Mouse (Mus musculus) forebrain, postnatal 0 days (tissue): ENCODE data around the gene Il34. TPM values are rescaled to one million over a fixed set of nuclear protein-coding genes. Genes with fewer than 3 reads are reported as not detected.

ENCODE experiments used
- ATAC-seq: fragments of 200-750 bp; cut with Nextera tagmentation; 2 replicates; pipeline ENCODE4 v1.8.0; 2017; ENCODE audit warnings: mild to moderate bottlenecking, moderate library complexity
- DNase-seq: peaks from one replicate; pipeline ENCODE4 v3.0.0-alpha.2; 2015
- H3K27ac ChIP-seq: fragments of 300-500 bp; sonication (generic); 2 replicates; pipeline ENCODE4 v1.5.1; 2014; ENCODE audit warnings: low read depth, mild to moderate bottlenecking, antibody characterized with exemption, low read length, moderate library complexity, mixed read lengths
- H3K27me3 ChIP-seq: fragments of 300-500 bp; sonication (generic); 2 replicates; pipeline ENCODE4 v1.6.1; 2014; ENCODE audit warnings: mild to moderate bottlenecking, low read length, mixed read lengths; ENCODE audit not compliant: insufficient read depth
- H3K36me3 ChIP-seq: fragments of 300-500 bp; sonication (generic); 2 replicates; pipeline ENCODE4 v1.6.1; 2014; ENCODE audit warnings: mild to moderate bottlenecking, moderate library complexity; ENCODE audit not compliant: insufficient read depth
- H3K4me1 ChIP-seq: fragments of 300-500 bp; sonication (generic); 2 replicates; pipeline ENCODE4 v1.6.1; 2014; ENCODE audit warnings: antibody characterized with exemption; ENCODE audit not compliant: insufficient read depth
- H3K4me2 ChIP-seq: fragments of 300-500 bp; sonication (generic); 2 replicates; pipeline ENCODE4 v1.6.1; 2014; ENCODE audit warnings: low read depth, mild to moderate bottlenecking, moderate library complexity
- H3K4me3 ChIP-seq: fragments of 300-500 bp; sonication (generic); 2 replicates; pipeline ENCODE4 v1.5.1; 2014; ENCODE audit warnings: low read depth, low read length, mixed read lengths
- H3K9ac ChIP-seq: fragments of 300-500 bp; sonication (generic); 2 replicates; pipeline ENCODE4 v1.6.1; 2014; ENCODE audit warnings: mild to moderate bottlenecking
- H3K9me3 ChIP-seq: fragments of 300-500 bp; sonication (generic); 2 replicates; pipeline ENCODE4 v1.6.1; 2016; ENCODE audit warnings: low read length
- CTCF ChIP-seq: sonication (generic); IDR thresholded peaks from 2 replicates; pipeline ENCODE4 v1.5.1; 2016; ENCODE audit warnings: antibody characterized with exemption, control low read depth, low read depth
- WGBS: fragments of 180-500 bp; shearing (Covaris S2); extraction: QIAGEN DNeasy Blood & Tissue Kit; methylation state at CpG from one replicate; pipeline ENCODE4 v1.1.7; 2014; 5-methylcytosine and 5-hydroxymethylcytosine counted together
- polyA plus RNA-seq: library from polyadenylated mRNA; unstranded; fragments of >200 nt; fragmentation: Nextera tagmentation; extraction: Ambion mirVana; gene quantifications from 2 replicates; pipeline ENCODE4 v1.2.1, GENCODE M21; 2015
- total RNA-seq: library from RNA; depleted of rRNA; stranded (reverse); fragments of >200 nt; gene quantifications from 2 replicates; pipeline ENCODE4 v1.2.3, GENCODE M21; 2014

The Il34 gene
- total and polyA plus RNA-seq, 2 experiments from 2014 or later: 8.8 to 11.1 TPM

GRCm38 (mm10) chr8:110713073-110713472 is 92.7 kb downstream of the Il34 start:
- Histone ChIP-seq H3K36me3 (peaks cover 35% of the 10 kb centered on the region), H3K27ac (0 out of 2 replicates have a peak overlapping the region, but pooled peaks have one; percentile 17)

GRCm38 (mm10) chr8:110711271-110711934 is 94.3 kb downstream of the Il34 start:
- Histone ChIP-seq H3K4me1 (peaks cover 24% of the 10 kb centered on the region), H3K9ac (no peak overlapping the region), H3K27ac (peak overlapping the region; percentile 23; the same call in 1 of the 2 replicates), H3K36me3 (peaks cover 37% of the 10 kb centered on the region), H3K27me3 (no peaks in the 10 kb centered on the region), H3K4me3 (no peak overlapping the region), H3K4me2 (no peak overlapping the region), H3K9me3 (no peaks in the 10 kb centered on the region)
- whole genome bisulfite sequencing: 78% methylated on average over 13 of the region's 13 CpGs
- ATAC-seq (peak; percentile 55), DNase-seq (no peak)
- TF ChIP-seq CTCF: 0 out of 2 replicates have a peak, but pooled peaks have one; percentile 3

More at GRCm38 (mm10) chr8:110713073-110713472, 92.7 kb downstream of the Il34 start:
- DNase-seq (no peak), ATAC-seq (no peak)
- Histone ChIP-seq H3K27me3 (no peaks in the 10 kb centered on the region), H3K4me3 (no peak overlapping the region), H3K4me2 (no peak overlapping the region), H3K9ac (no peak overlapping the region), H3K9me3 (no peaks in the 10 kb centered on the region), H3K4me1 (peaks cover 34% of the 10 kb centered on the region)
- WGBS: 70% methylated on average over 7 of the region's 7 CpGs
- TF ChIP-seq CTCF: no peak

GRCm38 (mm10) chr8:110710593-110710992 is 95.1 kb downstream of the Il34 start:
- 74% methylated on average over 3 of the region's 3 CpGs for WGBS
- Histone ChIP-seq H3K9ac (no peak overlapping the region), H3K27ac (peak overlapping the region; percentile 41), H3K9me3 (no peaks in the 10 kb centered on the region), H3K4me3 (no peak overlapping the region), H3K27me3 (no peaks in the 10 kb centered on the region), H3K36me3 (peaks cover 37% of the 10 kb centered on the region), H3K4me2 (no peak overlapping the region), H3K4me1 (peaks cover 17% of the 10 kb centered on the region)
- ATAC-seq: no peak
- no peak for DNase-seq
- TF ChIP-seq CTCF: no peak

- Histone ChIP-seq H3K27ac (no peak overlapping the region), H3K27me3 (no peaks in the 10 kb centered on the region), H3K4me2 (no peak overlapping the region), H3K9me3 (no peaks in the 10 kb centered on the region), H3K4me3 (no peak overlapping the region), H3K36me3 (peaks cover 34% of the 10 kb centered on the region), H3K9ac (no peak overlapping the region), H3K4me1 (no peaks in the 10 kb centered on the region)
- no peak for TF ChIP-seq CTCF
- ATAC-seq (no peak), DNase-seq (no peak)
- 89% methylated on average over 11 of the region's 11 CpGs for WGBS
These were observed 97.3 kb downstream of the Il34 start for GRCm38 (mm10) chr8:110708429-110708828.

- no peaks in the 10 kb centered on the region for H3K4me1 ChIP-seq
These were observed 99.3 kb downstream of the Il34 start for GRCm38 (mm10) chr8:110706288-110706870.

GRCm38 (mm10) chr8:110705391-110706287 is 100.1 kb downstream of the Il34 start:
- no peaks in the 10 kb centered on the region for H3K4me1 ChIP-seq
- peaks cover 13% of the 10 kb centered on the region; the same call in 1 of the 2 replicates for H3K36me3 ChIP-seq
- no peak for TF ChIP-seq CTCF
- no peaks in the 10 kb centered on the region for H3K27me3 ChIP-seq
- DNase-seq (no peak), ATAC-seq (peak; percentile 67)
- peak overlapping the region; percentile 62 for H3K27ac ChIP-seq
- WGBS: 67% methylated on average over 14 of the region's 14 CpGs
- H3K9ac ChIP-seq: no peak overlapping the region
- H3K9me3 ChIP-seq: no peaks in the 10 kb centered on the region
- no peak overlapping the region for H3K4me2 ChIP-seq
- no peak overlapping the region for H3K4me3 ChIP-seq

More at GRCm38 (mm10) chr8:110706288-110706870, 99.3 kb downstream of the Il34 start:
- Histone ChIP-seq H3K36me3 (peaks cover 15% of the 10 kb centered on the region), H3K4me3 (no peak overlapping the region), H3K27me3 (no peaks in the 10 kb centered on the region), H3K4me2 (no peak overlapping the region), H3K27ac (no peak overlapping the region), H3K9me3 (no peaks in the 10 kb centered on the region), H3K9ac (no peak overlapping the region)
- WGBS: 84% methylated on average over 3 of the region's 3 CpGs
- ATAC-seq (no peak), DNase-seq (no peak)
- no peak for TF ChIP-seq CTCF
